Mouse (Mus musculus) MEL (cell line): ENCODE results near the gene Mthfsl.
"Not testable (repeated sequence)": the region's sequence is repeated elsewhere in the genome, so short reads cannot be mapped to it uniquely, and the experiment has no call there.

Experiments
- CHD1 ChIP-seq: IDR thresholded peaks from 2 replicates; pipeline ENCODE4 v1.6.1; 2012; ENCODE audit warnings: low read depth, mild to moderate bottlenecking, inconsistent platforms, low read length, improper control_type of control experiment
- CTCF ChIP-seq, 3 experiments: IDR thresholded peaks in 2 of 3; conservative IDR thresholded peaks in 1 of 3; 2 replicates each; pipeline ENCODE4 v1.5.1; 2011 to 2012; ENCODE audit warnings: low read length in 3 of 3, low read depth in 2 of 3, mild to moderate bottlenecking in 2 of 3, improper control_type of control experiment in 1 of 3, inconsistent platforms in 1 of 3, mixed read lengths in 1 of 3, moderate library complexity in 1 of 3; ENCODE audit not compliant: control insufficient read depth in 1 of 3, insufficient read depth in 1 of 3, poor library complexity in 1 of 3, severe bottlenecking in 1 of 3
- EP300 ChIP-seq, 2 experiments: IDR thresholded peaks; 2 replicates each; pipeline ENCODE4 v1.6.1; 2011; ENCODE audit warnings: improper control_type of control experiment in 2 of 2, low read length in 2 of 2, low read depth in 1 of 2, mild to moderate bottlenecking in 1 of 2
- RCOR1 ChIP-seq: IDR thresholded peaks from 2 replicates; pipeline ENCODE4 v1.6.1; 2012; ENCODE audit warnings: low read depth, mild to moderate bottlenecking, inconsistent platforms, low read length, improper control_type of control experiment

- TF ChIP-seq EP300 (IDR thresholded peaks at IDR 0.05; ENCODE audit: low read depth in 1 of 2, low read length in 2 of 2); CHD1; CTCF (IDR thresholded peaks at IDR 0.05 in 2 of 3, conservative IDR thresholded peaks at IDR 0.05 in 1 of 3; ENCODE audit: control insufficient read depth in 1 of 3, insufficient read depth in 1 of 3, low read depth in 2 of 3, low read length in 3 of 3, poor library complexity in 1 of 3, severe bottlenecking in 1 of 3); RCOR1: not testable (repeated sequence)
Observed at GRCm38 (mm10) chr9:88710910-88711438, 9.1 kb downstream of the Mthfsl start.
